Mouse (Mus musculus): ENCODE results near the gene Nmnat2. TPM values are rescaled to one million over a fixed set of nuclear protein-coding genes. Genes with fewer than 3 reads are reported as not detected.
A peak's percentile ranks its signal among the peaks of the same experiment; 100 is the strongest.

Gene Nmnat2
- total RNA-seq, 2 experiments from 2014 or later, result 159 to 161 TPM

DNA sequence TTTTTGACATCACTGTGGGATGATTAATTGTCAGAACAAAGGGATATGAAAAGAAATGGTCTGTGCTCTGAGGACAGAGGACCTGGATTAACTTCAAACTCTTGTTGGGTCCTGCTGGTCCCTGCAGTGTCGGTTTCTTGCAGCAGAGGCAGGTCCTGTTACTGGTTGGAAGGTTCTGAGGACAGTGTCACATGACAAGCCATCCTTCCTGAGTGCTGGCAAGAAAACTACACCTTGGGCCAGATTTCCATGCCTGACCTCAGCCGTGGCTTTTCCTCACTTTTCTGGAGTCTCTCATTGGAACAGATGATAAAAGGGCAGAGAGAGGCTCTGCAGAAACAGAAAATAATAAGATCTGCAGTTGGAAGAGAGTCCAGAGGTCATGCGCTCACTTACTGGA lies 20.4 kb downstream of the Nmnat2 start:
- intact Hi-C loops (cut with DNase I), result no loop called here
- DNase-seq (ENCODE audit: low spot score in 2 of 2), result no peak

DNA sequence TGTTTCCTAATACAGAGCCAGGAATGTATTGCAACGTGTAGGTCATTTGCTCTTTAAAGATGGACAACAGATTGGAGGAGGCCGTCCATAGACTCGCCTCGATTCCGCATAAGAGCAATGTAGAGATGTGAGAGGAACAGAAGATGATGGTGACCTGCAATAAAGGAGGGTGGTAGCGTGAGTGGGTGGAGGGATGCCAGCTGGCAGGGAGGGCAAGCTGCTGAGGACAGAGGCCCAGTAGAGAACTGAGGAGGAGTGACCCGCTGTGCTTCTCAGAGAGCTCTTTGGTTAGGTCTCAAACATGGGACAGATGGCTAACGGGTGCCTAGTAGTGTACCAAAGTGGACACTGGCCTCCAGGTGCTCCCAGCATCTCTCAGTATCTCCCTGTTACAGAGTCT lies 23.9 kb downstream of the Nmnat2 start:
- intact Hi-C loops (cut with DNase I), result no loop called here
- DNase-seq (ENCODE audit: low spot score in 2 of 2), result no peak

DNA sequence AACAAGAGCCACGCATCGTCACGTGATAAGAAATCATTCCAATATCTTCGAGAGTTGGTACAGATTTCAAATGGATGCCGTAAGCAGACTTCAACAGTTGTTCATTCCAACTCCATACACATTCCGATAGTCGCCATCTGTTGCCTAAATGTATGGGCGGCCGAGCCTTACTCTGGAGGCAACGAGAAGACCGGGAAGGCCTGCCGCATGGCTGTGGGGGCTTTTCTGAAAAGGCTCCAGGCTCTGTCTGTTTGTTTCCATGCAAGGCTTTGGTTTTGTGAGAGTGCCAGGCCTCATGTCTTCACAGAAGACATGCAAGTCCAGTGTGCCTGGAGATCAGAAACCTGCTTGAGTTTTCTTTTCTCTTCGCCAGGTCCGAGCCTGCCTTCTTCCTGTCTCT lies 28.6 kb downstream of the Nmnat2 start:
- DNase-seq (ENCODE audit: low spot score in 2 of 2), result peak; percentile 68 to 75
- intact Hi-C loops (cut with DNase I), result no loop called here

DNA sequence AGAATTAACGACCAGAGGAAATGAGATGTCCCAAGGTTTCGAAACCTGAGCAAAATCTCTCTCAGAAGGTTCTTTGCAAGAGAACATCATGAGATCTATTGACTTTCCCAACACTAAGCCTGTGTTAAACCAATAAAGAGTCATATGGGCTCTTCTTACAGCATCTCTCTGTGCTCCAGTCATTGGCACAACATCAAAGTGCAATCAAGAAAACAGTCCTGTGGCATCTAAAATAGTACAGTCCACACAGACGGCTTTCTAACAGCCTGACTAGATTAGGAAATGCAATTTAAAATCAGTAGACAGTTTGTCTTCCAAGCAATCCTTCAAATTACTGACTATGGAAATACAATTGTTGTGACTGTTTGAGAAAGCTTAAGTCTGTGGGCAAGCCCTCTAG lies 32.2 kb downstream of the Nmnat2 start:
- intact Hi-C loops (cut with DNase I), result no loop called here
- no peak for DNase-seq (ENCODE audit: low spot score in 2 of 2)

DNA sequence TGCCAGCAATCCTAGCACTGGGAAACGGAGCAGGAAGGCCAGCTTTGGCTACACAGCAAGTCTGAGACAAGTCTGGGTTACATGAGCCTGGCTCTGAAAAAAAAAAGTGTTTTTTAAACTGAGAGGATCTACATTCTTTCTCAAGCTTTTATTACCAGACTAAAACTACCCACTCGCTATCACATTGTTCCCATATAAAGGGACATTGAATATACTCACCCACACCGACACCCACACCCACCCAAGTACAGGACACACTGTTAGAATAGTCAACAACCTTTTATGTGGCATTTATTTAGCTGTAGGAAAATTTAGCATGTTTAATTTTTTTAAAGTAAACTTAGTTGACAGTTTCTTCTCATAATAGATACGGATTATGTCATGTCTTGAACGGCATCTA lies 35.3 kb downstream of the Nmnat2 start:
- DNase-seq (ENCODE audit: low spot score in 2 of 2), result no peak
- intact Hi-C loops (cut with DNase I), result no loop called here

DNA sequence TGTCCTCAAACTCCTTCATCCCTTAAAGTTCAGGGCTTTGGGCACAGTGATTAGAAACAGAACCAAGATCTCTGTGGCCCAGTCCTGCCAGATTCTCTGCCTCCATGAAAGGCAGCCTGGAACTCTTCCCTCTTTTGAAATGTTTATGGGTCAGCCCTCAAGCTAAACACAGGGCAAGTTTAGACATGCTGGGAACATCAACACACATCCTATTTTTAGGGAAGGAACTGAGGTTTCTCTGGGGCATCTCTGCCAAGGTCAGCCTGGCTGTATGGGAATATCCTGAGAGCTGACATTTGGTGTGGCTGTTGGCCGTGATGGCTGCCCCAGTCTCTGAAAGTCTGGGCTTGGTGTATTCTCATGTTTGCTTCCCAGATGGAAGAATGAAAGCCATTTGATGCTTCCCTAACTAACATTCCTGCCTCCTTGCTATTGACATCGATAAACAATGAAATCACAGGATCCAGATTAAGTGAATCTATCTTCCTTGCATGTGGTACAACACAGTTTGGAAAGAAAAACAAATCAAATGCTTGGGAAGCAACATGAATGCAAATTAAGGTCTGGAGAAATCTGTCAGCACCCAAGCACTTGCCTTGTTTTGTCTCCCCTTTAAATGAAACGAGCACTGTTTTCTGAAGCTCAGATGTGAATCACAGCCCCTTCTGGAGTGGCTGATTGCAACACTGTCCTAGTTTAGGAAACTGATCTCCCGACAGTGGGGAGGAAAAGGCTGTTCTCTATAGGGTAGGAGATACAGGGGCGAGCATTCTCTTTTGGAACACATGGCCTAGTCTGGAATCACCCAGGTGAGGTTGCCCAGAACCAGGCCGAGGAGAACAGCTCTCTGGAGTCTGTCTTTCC lies 37.7 kb downstream of the Nmnat2 start:
- no peak for DNase-seq (ENCODE audit: low spot score in 2 of 2)

DNA sequence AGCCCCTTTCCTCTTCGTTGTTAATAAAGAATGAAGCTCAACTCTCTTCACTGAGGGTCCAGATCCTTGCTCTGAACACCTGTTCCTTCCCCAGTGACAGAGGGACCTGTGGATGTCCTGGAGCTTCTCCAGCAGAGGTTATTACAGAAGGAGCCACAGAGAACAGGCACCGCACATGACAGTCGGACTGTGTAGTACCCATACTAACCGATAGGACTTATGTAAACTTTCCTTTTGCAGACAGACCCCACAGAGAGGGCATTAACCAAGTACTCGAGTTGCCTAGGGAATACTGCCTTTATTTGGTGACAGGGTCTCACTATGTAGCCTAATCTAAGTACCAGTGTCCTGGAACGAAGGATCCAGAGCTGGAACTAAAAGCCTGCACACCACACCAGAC lies 39.0 kb downstream of the Nmnat2 start:
- DNase-seq (ENCODE audit: low spot score in 2 of 2), result no peak
- intact Hi-C loops (cut with DNase I), result no loop called here

More for the DNA sequence above, 37.7 kb downstream of the Nmnat2 start:
- intact Hi-C loops (cut with DNase I), result no loop called here

DNA sequence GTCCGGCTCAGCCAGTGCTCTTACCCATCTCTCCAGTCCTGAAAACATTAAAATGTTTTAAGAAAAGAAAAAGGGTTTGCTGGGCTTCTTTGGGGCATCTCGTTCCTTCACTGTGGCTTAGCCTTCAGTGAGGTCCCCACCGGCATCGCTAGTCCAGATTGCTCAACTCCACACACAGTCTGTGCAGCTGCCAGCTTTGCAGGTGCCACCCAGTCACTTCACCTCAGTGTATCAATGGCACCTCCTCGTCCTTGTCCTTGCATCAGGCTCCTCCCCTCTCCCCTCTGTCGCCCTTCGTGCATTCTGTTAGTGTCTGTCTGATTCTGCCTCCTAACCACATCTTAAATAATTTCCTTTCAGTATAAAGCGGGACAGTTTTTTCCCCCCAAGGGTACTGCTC lies 45.2 kb downstream of the Nmnat2 start:
- intact Hi-C loops (cut with DNase I), result no loop called here
- no peak for DNase-seq (ENCODE audit: low spot score in 2 of 2)

DNA sequence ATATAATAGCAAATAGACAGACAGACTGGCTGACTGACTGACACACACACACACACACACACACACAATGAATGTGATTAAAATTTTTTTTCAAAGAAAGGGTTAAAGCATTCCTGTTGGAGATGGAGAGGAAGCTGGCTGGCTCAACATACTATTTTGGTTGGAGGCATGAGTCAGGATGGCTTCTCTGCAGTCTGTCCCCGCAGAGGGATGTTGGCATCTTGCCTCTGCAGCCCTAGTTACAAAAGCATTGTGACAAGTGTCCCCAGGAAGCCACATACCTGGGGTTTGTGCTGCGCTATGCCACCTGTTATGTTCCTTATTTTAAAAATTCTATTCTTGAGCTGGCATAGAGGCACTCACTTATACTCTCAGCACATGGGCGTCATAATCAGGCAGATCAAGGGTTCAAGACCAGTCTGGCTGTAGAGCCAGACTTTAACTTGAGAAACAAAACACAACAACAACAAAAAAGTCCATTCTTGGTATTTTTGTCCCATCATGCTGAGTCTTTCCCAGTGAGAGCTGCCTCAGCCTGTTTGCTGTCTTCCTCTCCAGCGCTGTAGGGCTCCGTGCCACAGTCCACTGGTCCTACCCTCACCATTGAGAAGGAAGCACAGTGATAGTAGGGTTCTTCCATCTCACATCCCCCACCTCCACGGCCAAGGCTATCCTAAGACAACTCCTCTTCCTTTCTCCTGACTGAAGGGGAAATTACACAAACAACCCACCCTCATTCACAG lies 45.9 kb downstream of the Nmnat2 start:
- intact Hi-C loops (cut with DNase I), result no loop called here
- peak; percentile 77 for DNase-seq (ENCODE audit: low spot score in 2 of 2)

DNA sequence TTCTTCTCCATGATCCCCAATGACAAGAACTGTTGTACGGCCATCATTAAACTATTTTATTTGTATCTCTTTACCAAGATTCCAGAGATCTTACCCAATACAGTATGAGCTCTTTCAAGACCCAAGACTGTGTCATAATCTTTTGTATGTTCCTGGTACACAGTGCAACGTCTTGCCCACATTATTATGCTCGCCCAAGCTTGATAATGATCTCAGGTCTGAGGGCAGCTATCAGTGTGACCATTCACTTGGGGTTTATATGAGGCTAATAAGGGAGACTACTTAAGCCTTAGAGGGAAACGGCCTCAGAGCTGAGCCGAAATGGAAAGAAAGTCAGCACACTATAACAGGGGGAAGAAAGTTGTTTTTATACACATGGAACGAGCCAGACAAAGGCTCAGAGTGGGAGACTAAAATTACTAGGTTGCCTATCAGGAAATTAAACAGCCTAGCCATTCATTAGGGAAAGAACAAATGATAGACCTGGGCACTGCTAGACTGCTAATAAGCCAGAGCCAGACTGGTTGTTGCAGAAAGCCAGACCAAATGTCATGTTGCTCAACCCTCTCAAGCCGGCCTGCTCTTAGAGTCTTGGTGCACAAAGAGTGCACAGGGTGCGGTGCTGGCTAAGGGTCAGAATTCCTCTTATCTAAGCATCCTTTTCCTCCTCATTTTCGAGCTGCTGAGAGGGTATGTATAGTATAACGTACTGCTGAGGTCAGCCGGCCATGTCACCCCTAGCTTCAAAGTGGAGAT lies 47.7 kb downstream of the Nmnat2 start:
- intact Hi-C loops (cut with DNase I), result no loop called here
- DNase-seq (ENCODE audit: low spot score in 2 of 2), result no peak

DNA sequence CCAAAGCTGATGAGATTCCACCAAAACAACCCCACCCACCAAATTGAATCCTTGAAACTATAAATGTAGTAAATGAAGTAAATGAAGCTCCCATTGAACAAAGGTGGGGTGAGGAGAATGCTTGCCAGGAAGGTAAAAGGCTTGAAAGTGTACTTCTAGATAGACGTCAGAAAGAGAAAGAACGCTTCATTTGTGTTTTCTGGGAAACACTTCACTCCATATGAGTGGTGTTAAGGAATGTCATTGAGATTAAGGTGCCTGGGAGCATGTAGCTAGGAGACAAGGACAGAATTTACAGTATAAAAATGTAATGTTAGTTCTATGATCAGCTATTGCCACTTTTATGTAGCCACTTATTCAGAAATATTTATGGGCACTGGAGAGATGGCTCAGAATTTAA lies 49.7 kb downstream of the Nmnat2 start:
- intact Hi-C loops (cut with DNase I), result no loop called here
- no peak for DNase-seq (ENCODE audit: low spot score in 2 of 2)

DNA sequence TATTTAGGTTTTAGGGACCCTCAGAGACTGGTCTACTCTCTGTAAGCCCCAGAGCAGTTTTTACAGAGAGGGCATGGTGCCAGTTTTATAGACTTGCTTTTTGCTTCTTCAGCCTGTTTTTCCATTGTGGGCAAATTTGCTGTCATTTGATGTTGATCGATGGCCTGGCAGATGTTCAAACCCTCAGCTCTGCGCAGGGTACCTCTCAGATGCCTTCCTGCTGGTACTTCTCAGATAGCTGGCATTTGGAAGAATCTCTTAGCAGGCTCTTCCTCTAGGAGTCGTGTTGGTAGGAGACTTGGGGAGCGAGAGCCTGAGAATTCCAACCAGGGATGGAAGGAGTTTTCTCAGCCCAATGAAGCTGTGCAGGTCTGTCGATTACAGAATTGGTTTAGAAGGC lies 51.3 kb downstream of the Nmnat2 start:
- intact Hi-C loops (cut with DNase I), result no loop called here
- no peak for DNase-seq (ENCODE audit: low spot score in 2 of 2)

DNA sequence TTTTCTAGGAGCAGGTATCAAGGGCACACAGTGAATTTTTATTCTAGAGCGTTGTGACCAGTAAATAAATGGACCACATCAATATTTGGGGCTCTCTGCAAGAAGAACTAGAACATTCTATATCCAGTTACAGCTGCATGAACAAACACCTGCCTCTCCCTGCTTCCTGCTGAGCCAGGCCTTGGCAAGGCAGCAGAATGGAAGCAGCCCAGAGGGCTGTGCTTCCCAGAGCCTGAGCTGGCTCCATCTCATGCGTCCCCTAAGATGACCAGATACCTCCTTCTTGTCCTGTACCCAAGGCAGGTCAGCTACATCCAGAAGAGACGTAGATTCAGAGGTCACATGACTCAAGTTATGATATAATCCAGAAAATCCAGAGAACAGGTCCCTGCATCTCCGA lies 52.0 kb downstream of the Nmnat2 start:
- intact Hi-C loops (cut with DNase I), result no loop called here
- DNase-seq (ENCODE audit: low spot score in 2 of 2), result no peak

DNA sequence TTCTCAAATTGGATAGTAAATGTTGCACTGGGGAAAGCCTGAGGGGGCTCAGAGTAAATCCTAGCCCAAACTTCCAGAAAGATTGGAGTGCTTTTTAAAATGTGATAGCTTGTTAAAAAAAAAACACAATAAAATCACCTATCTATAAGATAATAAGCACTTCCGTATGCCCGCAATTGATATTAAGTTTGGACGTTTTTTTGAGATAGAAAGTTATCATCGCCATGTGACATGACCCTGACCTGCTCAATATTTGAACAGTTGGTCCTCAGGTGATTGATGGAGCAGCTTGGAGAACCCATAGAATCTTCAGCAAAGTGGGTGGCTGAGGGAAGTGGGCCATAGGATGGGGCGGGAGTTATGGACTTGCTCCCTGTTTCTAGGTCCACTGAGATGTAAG lies 52.5 kb downstream of the Nmnat2 start:
- intact Hi-C loops (cut with DNase I), result no loop called here
- no peak for DNase-seq (ENCODE audit: low spot score in 2 of 2)

DNA sequence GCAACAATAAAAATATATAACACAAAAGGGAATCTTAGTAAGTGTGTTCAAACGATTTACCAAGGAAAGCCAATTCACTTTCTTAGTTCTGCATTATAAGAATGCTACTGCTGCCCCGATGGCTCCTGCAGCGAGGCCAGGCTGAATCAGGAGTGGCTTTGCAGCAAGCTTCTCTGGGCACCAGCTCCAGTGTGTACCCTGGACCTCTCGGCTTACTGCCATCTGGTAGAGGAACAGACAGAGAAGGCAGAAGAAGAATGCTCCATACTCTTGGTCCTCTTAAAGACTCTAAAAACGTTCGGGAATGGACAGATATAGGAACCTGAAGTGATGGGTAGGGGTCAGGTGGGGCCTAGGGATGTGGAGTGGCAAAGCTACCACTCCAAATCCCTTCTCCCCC lies 53.0 kb downstream of the Nmnat2 start:
- no peak for DNase-seq (ENCODE audit: low spot score in 2 of 2)
- intact Hi-C loops (cut with DNase I), result no loop called here

DNA sequence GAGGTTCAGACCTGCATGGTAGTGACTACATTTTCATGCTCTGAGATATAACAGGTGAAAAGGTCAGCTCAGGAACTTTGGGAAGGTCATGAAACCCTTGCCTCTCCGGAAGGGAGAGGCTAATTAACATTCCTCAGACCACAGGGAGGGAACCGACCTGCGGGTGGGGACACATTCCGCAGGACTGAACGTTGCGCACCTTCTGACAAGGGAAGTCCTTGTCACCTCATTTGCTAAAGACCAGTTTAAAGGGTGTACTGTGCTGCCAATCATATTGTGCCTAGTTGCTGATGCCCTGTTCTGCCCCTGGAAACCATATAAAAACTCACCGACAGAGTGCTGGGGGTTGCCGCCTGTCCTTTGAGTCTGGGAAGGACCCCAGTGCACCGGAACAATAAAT lies 54.5 kb downstream of the Nmnat2 start:
- intact Hi-C loops (cut with DNase I), result no loop called here
- no peak for DNase-seq (ENCODE audit: low spot score in 2 of 2)

DNA sequence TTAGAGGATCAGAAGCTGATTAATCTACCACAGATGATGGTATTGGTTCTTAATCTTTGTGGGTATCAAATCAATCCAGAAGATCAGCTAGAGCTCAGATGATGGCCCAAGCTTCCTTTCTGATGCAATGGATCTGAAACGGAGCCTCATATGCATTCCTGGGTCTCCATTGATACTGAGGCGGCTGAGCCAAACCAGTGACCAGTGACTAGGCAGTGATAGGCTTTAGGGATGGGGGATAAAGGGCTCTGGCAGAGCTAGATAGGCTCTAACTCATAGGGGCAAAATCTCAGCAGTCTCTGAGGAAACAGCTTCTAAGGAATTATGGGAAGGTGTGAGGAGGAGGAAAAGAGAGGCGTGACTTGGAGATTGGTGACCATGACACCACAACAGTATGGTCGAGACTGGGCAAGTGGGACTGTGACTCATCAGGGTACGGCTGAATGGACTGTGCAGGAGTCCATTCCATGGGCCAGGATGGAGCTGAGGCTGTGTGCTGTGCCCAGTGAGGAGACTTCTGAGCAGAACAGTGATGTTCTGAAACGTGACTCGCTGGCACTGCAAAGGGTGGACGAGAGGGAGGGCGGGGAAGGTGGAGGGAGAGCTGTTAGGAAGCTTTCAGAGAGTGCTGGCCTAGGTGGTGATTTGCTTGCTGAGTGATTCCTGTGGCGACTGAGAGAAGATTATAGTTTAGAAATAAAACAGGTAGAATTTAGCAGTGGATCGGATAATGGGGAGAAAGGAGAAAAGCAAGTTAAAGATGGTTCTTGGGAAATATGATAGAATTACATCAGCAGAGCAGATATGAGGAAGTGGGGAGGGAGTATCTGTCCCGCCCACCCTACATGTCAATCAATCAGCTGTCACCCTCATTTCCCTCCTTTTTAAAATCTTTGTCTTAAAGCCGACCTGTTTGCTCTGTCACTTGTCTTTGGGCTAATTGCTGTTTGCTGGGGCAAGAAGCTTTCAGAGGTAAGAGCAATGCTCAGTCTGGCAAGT lies 55.9 kb downstream of the Nmnat2 start:
- intact Hi-C loops (cut with DNase I), result loop anchor here (5.0 to 10.0 kb wide), 2 partner anchors 53 to 106 kb away; partner anchors contain the start of gene Smg7
- no peak for DNase-seq (ENCODE audit: low spot score in 2 of 2)

DNA sequence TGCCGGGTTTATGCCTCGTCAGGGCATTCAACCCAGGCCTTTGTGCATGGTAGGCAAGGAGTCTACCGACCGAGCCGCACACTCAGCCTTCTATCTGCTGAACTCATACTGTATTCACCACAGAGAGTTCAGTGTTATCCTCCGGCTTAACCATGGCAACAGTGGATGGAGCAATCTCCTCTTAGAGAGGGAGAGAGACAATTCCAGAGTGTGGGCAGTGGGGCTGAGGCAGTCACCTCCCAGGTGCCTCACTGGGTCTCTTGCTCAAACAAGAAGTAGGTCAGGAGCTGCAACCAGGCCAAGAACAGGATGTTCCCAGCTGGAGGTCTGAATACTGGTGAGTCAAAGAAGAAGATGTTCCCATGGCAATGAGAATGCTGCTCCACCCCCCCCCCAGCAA lies 56.8 kb downstream of the Nmnat2 start:
- peak; percentile 52 to 53 for DNase-seq (ENCODE audit: low spot score in 2 of 2)
- intact Hi-C loops (cut with DNase I), result loop anchor here (5.0 to 10.0 kb wide), 2 partner anchors 54 to 107 kb away; partner anchors contain the start of gene Smg7
